Mouse (Mus musculus) spleen, postnatal 4 days (tissue): ENCODE results near the gene Gramd1a.

Source experiments
- DNase-seq, 2 experiments: peaks; one replicate each; pipeline ENCODE4 v3.0.0; 2022; ENCODE audit warnings: low spot score in 2 of 2

The Gramd1a gene

GRCm38 (mm10) chr7:31155296-31156033, at the start of gene Gramd1a:
TSS of gene Gramd1a (minus strand) at chr7:31155896.
- no peak for DNase-seq

- DNase-seq = peak in 1 of 2 experiments; percentile 40
Observed at GRCm38 (mm10) chr7:31195591-31196307, 40.1 kb upstream of the Gramd1a start.

GRCm38 (mm10) chr7:31184711-31185110, 29.0 kb upstream of the Gramd1a start:
- DNase-seq = no peak

GRCm38 (mm10) chr7:31182863-31183262, 27.2 kb upstream of the Gramd1a start:
- no peak for DNase-seq

GRCm38 (mm10) chr7:31176886-31177763, 21.4 kb upstream of the Gramd1a start:
- DNase-seq = peak; percentile 55 to 83

GRCm38 (mm10) chr7:31175096-31175495, 19.4 kb upstream of the Gramd1a start:
- no peak for DNase-seq

- no peak for DNase-seq
Observed at GRCm38 (mm10) chr7:31174466-31174865, 18.8 kb upstream of the Gramd1a start.

GRCm38 (mm10) chr7:31172238-31172637, 16.5 kb upstream of the Gramd1a start:
- DNase-seq = peak; percentile 47 to 74

GRCm38 (mm10) chr7:31170520-31170919, 14.8 kb upstream of the Gramd1a start:
- DNase-seq = no peak

GRCm38 (mm10) chr7:31168412-31168811, 12.7 kb upstream of the Gramd1a start:
- DNase-seq = no peak

GRCm38 (mm10) chr7:31164748-31165147, 9.1 kb upstream of the Gramd1a start:
- no peak for DNase-seq

- DNase-seq = no peak
Observed at GRCm38 (mm10) chr7:31163666-31164577, 8.2 kb upstream of the Gramd1a start.

GRCm38 (mm10) chr7:31162324-31162723, 6.6 kb upstream of the Gramd1a start:
- DNase-seq = no peak

GRCm38 (mm10) chr7:31161831-31162230, 6.1 kb upstream of the Gramd1a start:
- DNase-seq = no peak

- no peak for DNase-seq
Observed at GRCm38 (mm10) chr7:31161246-31161645, 5.5 kb upstream of the Gramd1a start.

- DNase-seq = no peak
Observed at GRCm38 (mm10) chr7:31160763-31161162, 5.1 kb upstream of the Gramd1a start.

- peak in 1 of 2 experiments; percentile 48 for DNase-seq
Observed at GRCm38 (mm10) chr7:31156034-31156928, 585 bp upstream of the Gramd1a start.

GRCm38 (mm10) chr7:31153536-31154320, 2.0 kb downstream of the Gramd1a start:
- no peak for DNase-seq
